Mouse (Mus musculus): ENCODE data around the gene Gm340. TPM values are rescaled to one million over a fixed set of nuclear protein-coding genes. Genes with fewer than 3 reads are reported as not detected.

Gene Gm340
- polyA plus RNA-seq (2021; fragmentation: Nextera tagmentation) = 0.60 and 0.82 TPM in 2 replicates
- long read RNA-seq, experiment 1 = 0 reads
- long read RNA-seq, experiment 2 = 0 reads

GRCm38 (mm10) chr19:41581706-41582420 is at the start of gene Gm340:
Gene Gm340, plus strand, starts transcription at chr19:41582370.

Small RNA genes within 50 kb of the gene (microRNA-seq; reads per million reads assigned to microRNA genes)
- gene Mir8091 = not detected

Other genes with a start within 250 kb of the Gm340 start
- 1.3 and 1.4 TPM in 2 replicates for gene Pik3ap1, start 197.3 kb upstream of the Gm340 start, polyA plus RNA-seq (2021; fragmentation: Nextera tagmentation)
- gene Lcor, start 99.7 kb upstream of the Gm340 start, polyA plus RNA-seq (2021; fragmentation: Nextera tagmentation) = 2.6 and 3.9 TPM in 2 replicates
- 40.5 and 40.9 TPM in 2 replicates for gene Slit1, start 161.3 kb downstream of the Gm340 start, polyA plus RNA-seq (2021; fragmentation: Nextera tagmentation)
- gene Arhgap19, start 219.7 kb downstream of the Gm340 start, polyA plus RNA-seq (2021; fragmentation: Nextera tagmentation) = 0.52 and 0.65 TPM in 2 replicates
- 51.4 and 67.2 TPM in 2 replicates for gene Frat1, start 247.6 kb downstream of the Gm340 start, polyA plus RNA-seq (2021; fragmentation: Nextera tagmentation)

Data from layer of hippocampus, adult 6 months (tissue).